Mouse (Mus musculus): ENCODE data around the gene B3galt4.
A peak's percentile ranks its signal among the peaks of the same experiment; 100 is the strongest.

B3galt4 gene

DNA sequence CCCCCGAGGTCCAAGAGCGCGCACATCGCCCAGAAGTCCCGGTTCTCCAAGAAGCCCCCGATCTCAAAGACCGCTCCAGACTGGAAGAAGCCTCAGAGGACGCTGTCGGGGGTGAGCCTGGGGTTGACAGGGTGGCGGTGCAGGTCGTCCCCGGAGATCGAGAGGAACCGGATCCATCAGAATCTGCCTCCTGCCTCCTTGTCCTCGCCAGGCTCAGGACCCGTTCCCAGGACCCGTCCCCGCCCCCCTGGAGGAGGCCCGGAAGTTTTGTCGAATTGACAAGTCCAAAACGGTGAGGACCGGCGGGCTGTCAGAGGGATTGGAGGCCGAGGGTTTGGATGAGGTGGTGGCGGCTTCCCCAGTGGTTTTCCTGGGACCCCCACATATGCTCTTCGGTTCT lies 10.3 kb downstream of the B3galt4 start:
- DNase-seq: peak; percentile 55 to 64

DNA sequence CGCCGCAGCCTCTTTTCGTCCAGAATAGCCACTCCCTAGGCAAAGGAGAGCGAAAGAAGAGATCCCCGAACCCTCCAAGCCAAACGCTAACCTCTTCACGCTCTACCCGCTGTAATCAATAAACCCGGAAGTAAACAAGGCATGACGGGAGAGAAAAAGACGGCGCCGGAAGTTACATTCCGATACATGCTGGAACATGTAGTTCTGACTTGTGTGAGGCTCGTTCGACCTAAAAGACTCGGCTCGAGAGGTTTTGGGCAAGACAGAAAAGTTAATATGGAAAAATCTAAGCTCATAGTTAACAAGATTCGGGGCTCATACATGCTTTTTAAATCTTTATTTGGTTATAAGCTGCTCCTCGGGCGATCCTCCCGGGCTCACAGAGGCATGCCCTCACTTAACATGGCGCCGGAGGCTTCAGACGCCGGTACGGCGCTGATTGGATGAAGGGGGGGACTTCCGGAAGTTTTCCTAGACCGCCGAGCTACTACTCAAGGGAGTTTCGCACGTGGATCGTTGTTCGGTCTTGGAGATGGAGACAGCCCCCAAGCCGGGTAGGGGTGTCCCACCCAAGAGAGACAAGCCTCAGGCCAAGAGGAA lies 11.0 kb downstream of the B3galt4 start, which contains the start of the genes Pfdn6 and Wdr46:
Gene Pfdn6 (minus strand): TSS at position 138 of the 600 bp plus-strand sequence.
Gene Wdr46 (plus strand): TSS at position 455 of the 600 bp plus-strand sequence.
- DNase-seq: peak; percentile 92 to 93

DNA sequence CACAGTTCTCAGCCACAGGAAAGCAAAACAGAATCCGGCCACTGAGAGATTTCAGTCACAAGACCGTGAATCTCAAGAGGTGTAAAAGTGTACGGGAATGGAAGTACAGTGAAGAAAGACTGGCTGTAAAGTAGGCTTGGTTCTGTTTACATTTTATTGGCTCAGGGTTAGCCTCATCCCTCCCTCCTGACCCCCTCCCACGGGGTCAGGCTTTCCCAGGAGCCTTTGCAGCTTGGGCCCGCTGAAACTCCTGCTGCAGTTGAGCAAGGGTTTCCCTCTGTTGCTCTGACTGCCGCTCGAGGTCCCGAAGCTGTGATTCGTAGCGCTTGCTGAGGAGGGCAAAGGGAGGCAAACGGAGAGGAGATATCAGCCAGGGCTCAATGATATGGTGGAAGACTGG lies 12.5 kb downstream of the B3galt4 start:
- peak in 1 of 2 experiments; percentile 31 for DNase-seq

DNA sequence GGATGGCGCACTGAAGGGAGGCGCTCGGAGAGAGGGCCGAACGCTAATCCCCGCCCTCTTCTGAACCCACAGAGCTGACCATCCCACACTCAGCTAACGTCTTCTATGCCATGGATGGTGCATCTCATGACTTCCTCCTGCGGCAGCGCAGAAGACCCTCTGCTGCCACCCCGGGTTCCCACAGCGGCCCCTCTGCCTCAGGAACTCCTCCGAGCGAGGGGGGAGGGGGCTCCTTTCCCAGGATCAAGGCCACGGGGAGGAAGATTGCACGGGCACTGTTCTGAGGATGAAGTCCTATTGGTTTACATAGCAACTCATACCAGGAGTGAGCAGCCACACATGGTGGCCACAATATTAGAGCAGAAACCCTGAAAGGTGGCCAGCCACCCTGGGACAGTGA lies 14.3 kb downstream of the B3galt4 start:
- no peak for DNase-seq

DNA sequence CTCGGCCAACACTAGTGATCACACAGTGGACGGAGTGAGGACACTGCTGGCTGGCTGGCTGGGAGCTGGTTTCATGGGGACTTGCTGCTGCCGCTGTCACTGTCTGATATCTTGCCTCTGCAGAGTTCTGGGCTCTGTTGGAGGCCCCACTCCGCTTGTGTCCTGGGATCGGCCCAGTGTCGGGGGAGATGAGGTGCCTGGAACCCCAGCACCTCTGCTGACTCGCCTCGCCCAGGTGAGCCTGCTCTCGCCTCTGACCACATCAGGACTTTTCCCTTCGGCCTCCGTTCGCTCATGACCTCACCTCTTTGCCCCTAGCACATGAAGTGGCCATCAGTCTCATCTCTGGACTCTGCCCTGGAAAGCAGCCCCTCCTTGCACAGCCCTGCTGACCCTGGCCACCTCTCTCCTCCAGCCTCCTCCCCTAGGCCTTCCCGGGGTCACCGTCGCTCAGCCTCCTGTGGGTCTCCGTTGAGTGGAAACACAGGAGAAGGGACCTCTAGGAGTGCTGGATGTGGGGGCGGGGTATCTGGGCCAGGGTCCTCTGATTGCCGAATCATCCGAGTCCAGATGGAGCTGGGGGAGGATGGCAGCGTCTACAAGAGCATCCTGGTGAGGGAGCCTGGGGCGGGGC lies 15.7 kb downstream of the B3galt4 start:
- no peak for DNase-seq

DNA sequence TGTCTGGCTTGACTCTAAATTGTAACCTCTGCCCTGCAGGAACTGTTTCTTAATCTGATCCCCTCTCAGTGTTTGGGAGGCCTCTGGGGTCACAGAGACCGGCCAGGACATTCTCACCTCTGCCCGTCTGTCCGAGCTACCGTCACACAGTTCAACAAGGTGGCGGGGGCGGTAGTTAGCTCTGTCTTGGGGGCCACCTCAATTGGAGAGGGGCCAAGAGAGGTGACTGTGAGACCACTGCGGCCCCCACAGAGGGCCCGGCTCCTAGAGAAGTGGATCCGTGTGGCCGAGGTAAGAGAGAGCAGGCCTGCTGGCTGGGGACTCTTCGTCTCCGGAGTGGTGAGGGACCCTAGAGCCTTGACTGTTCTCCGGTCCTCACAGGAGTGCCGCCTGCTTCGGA lies 18.3 kb downstream of the B3galt4 start:
- no peak for DNase-seq

DNA sequence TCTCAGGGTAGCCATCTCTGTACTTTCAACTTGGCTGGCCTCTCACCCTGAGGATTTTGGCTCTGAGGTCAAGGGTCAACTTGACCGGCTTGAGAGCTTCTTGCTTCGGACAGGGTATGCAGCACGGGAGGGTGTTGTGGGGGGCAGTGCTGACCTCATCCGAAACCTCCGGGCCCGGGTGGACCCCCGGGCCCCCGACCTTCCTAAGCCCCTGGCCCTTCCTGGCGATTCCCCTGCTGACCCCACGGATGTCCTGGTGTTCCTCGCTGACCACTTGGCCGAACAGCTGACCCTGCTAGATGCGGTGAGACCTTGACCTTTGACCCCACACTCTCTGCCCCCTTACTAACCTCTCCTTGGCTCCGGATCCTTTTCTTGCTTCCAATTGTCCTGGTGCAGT lies 18.8 kb downstream of the B3galt4 start:
- DNase-seq: no peak

DNA sequence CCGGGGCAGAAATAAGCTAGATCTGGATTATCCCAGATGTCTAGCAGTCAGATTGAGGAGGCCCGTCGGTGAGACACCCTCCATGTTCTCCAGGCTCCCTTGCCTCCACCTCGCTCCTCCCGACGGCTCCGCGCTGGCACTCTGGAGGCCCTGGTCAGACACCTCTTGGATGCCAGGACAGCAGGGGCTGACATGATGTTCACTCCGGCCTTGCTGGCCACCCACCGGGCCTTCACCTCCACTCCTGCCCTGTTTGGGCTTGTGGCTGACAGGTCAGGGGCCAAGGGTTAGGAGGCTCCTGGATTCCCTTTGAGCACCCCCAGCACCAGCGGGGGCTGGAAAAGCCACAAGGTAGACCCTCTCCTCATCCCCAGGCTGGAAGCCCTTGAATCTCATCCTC lies 19.3 kb downstream of the B3galt4 start:
- DNase-seq: no peak

DNA sequence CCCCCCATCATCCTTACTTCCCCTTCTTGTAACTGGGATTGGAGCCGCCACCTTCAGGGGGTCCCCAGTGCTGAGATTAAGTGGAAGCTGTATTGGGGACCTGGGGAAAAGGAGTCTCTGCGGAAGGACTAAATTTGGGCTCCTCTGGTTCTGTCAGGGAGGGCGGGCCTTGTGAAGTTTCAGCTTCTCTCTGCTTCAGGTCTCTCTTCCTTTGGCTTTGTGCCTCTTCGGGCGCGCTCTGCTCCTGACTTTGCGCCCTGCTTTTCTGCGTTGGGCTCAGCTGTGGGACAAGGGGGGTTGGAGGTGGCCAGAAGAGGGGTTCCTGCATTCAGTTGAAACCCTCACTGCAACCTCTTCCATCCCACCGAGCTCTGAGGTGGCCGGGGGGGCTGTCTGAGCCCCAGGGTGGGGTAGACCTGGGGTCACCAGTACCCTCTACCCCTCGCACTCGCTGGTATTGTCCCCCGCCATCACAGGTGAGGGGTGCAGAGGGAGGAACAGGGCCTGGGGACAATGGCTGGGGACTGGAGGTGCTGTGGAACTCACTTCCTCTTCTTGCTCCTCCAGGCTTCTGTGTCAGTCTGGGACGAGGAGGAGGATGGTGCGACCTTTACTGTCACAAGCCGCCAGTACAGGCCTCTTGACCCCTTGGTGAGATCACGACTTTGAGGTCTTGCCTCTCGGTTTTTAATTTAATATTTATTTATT lies 20.0 kb downstream of the B3galt4 start:
- no peak for DNase-seq

DNA sequence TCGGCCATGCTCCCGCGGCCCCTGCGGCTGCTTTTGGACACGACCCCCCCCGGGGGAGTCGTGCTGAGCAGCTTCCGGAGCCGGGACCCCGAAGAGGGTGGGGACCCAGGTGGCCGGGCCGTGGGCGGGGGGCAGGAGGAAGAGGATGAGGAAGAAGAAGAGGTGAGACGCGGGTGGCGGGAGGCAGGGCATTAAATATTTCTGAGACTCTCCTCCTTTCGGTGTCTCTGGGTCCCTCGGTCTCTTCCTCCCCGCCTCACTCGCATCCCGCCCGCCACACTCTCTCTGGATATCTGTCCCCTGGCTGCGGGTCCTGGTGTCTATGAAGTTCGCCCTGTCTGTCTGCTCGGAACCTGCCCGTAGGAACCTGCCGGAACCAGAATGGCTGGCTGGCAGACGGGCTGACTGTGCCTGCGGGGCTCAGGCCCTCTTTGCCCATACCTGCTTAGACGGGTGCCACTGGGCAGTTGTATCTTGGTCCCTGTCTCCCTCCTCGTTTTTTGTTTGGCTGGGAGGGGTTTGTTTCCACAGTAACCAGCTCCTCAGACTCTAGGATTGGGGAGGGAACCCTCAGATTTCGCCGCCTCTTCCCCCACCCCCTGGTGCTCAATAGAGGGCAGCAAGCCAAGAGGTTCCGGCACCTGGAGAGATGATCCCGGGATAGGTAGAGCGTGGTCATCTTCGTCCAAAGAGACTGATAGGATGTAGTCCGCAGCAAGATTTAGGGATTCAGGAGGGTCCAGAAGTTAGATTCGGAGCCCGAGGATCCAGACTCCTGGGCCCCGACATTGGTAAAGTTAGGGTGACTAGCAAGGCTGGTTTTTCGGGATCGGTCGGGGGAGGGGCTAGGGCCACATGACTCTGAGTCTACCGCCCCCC lies 20.8 kb downstream of the B3galt4 start:
- peak; percentile 59 to 69 for DNase-seq

DNA sequence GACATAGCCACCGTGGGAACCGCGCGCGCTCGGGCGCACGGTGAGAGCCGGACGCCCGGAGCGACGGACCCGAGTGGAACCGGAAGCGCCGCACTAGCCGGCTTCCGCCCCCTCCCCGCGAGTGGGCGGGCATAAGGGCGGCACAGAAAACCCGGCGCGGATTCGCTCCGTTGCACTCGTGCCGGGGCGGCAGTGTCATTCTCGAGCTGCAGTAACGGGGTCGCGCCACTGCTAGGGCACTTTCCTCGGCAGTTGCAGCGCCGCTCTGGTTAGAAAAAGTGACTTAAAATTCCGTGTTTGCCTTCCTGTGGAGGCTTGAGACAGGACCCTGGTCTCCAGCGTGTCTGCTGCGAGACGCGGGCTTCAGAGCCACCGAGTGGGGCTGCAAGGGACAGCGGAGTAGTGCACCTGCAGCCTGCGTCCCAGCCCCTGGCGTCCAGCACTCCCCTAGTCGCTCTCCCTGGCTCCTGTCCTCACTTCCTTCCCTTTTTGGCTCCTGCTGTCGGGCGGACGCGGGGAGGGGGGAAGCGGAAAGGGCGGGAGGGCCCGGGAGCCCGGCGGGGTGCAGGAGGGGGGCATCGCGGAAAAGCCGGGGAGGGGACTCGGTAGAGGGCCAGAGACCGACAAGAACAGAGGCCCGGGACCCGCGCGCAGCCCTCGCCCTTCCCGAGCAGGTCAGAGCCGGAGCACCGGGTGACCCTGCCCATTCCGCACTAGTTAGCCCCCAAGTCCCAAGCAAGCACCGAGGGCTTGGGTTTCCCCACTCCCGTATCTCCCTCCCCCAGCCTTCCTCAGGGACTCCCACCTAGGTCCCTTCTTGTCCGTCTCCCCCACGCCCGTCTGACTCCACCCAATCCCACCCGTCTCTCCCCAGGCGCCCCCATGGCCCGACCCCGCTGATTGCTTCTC lies 21.7 kb downstream of the B3galt4 start, which contains the start of gene Rgl2:
Gene Rgl2 (plus strand): TSS at position 173 of the 909 bp plus-strand sequence.
- peak; percentile 96 to 97 for DNase-seq

DNA sequence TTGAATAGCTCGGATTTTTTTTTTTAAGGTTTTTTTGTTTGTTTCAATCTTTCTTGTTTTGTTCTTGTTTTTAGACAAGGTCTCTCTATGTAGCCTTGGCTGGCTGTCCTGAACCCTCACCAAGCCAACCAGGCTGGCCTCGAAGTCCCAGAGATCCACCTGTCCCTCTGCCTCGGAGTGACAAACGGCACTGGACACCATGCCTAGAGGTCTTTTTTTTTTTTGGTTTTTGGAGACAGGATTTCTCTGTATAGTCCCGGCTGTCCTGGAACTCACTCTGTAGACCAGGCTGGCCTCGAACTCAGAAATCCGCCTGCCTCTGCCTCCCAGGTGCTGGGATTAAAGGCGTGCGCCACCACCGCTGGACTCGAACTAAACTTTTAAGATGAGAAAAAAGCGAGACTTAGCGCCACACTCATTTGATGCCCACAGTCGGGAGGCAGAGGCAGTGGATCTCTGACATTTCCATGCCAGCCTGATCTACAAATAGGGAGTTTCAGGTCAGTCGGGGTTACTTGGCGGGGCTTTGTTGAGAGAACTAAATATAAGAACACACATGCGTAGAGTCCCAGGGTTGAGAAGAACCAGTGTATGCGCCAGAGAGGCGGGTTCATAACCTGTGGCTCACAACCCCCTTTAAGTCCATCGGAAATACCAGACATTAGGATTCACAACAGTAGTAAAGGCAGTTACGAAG lies 22.9 kb downstream of the B3galt4 start:
- no peak for DNase-seq

DNA sequence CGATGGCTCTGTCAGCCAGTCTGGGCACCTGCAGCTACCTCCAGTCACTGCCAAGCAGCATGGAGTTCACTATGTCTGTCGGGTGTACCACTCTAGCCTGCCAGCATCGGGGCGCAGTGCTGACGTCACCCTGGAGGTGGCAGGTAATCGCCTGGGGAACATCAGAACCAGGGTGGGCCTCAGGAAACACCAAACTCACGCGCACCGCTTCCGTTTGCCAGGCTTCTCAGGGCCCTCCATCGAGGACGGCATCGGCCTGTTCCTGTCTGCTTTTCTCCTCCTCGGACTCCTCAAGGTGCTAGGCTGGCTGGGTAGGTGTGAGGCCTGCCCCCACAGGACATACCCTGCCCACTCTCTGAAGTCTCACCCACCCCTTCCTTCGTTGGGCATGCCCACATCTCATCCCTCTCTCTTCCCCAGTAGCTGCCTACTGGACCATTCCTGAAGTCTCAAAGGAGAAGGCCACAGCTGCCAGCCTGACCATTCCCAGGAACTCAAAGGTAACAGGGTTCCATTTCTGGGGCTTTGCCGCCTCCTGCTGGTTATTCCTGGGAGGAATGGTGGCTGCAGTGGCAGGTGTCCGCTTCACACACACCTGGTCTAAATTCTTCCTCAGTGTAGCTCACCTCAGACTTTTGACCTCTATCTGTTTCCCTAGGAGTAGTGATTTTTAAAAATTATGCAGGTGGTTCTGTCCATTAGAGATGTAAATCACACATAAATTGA lies 24.9 kb downstream of the B3galt4 start:
- peak; percentile 70 to 73 for DNase-seq

DNA sequence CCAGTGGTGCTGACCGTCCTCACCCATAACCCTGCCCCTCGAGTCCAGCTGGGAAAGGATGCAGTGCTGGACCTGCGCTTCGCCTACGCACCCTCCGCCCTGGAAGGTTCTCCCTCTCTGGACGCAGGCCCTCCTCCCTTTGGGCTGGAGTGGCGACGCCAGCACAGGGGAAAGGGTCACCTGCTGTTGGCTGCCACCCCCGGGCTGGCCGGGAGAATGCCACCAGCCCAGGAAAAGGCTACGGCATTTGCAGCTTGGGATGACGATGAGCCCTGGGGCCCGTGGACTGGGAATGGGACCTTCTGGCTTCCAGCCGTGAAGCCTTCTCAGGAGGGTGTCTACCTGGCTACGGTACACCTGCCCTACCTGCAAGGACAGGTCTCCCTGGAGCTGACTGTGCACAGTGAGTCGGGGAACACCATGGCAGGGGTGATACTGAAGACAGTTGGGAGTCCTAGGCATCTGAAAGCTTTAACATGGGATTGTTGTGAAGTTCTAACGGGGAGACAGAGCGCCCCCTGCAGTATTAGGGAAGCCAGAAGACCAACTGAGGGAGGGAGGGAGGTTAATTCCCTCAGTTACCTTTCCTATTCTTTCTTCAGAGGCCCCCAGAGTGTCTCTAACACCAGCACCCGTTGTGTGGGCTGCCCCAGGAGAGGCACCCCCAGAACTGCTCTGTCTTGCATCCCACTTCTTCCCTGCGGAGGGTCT lies 25.7 kb downstream of the B3galt4 start:
- no peak for DNase-seq

DNA sequence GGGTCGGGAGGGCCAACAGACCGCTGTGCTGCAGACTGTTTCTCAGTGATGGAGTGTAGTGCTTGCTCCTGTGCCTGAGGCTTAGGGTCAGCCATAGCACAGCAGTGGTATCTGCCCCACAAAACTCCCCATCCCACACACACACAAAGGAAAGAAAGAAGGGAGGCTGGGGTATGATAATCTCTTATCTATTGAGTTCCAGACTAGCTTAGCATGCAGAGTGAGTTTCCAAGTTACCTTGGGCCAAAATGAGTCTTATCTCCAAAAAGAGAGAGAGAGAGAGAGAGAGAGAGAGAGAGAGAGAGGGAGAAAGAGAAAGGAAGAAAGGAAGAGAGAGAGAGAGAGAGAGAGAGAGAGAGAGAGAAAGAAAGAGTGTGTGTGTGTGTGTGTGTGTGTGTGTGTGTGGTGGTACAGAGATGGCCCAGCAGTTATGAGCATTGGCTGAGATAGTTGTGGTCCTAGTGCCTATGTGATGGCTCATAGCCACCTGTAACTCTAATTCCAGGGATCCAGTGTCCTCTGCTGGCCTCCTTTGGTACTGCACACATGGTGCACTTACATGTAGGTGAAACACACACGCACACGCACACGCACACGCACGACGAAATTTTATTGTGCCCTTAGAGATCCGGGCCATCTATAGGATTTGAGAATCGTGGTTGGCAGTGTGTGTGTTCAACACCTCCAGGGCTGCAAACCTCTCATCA lies 26.6 kb downstream of the B3galt4 start:
- peak; percentile 77 to 78 for DNase-seq

DNA sequence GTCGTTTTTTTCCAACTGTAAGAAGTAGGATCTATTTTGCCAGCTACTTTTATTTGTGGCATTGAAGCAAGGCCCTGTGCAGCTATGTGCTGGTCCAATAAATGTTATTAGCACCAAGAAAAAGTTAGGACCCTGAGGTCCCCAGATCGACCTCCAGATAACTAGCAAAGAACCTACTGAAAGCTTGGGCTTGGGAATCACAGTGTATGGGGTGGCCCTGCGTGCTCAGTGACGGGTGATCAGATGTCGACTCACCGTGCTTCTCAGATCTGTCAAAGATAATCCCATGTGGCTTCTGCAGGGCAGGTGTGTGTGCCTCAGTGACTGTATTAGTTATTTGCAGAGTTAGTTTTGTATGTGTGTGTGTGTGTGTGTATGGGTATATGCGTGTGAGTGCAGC lies 29.9 kb downstream of the B3galt4 start:
- no peak for DNase-seq

DNA sequence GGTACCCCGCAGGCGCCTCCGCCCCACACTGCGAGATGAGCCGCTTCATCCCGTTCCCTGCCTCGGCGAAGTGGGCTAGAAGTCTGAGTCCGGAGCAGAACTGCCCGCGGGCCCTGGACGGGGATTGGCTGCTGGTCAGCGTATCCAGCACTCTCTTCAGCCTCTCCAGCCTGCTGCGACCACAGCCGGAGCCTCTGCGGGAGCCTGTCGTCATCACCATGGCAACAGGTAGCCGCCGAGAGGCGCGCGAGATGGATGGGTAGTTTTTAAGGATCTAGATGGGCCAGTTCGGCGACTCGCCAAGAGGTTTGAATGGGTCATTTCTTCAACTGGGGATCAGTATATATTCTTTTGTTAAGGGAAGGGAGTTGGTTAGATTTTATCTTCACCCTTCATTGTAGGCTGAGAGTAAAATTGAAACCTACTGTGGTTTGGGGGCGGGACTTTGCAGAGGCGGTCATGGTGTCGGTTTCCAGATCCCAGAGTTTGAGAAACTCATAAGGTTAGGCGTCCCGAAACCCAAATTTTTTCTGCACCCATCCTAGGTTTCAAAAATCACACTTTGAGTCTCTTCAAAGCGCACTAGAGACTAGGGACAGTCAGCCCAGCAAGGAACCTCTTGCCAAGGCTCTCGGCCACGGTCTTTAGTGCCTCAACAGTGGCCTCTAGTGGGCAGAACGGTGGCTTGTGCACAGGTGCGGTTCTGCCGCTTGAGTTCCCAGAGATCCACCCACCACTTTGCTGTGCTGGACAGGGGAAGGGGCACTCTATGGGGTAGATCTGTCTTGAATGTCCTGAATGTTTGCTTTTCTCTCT lies 30.8 kb downstream of the B3galt4 start:
- DNase-seq: peak; percentile 91 to 93
